In the genomic region with DNA sequence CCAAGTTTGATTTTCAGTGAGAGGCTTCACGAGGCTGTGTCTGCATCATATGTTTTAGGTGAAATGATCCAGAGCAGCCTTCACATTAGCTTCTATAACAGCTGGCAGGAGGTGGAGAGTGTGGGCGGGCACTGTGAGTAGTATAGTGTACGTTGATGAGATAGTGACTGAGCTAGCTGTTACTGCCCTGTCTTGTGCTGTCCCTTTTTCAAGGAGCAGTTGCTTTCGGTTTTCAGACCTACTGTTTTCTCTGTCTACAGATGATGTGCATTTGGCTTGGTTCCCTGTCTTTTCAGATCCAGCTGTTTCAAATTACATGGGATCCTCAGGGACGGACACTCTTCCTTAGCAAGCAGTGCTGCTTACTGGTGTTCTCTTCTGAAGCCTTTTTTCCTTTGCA, we compare ENCODE assay signal across 7 mouse cellular contexts. TPM values are rescaled to one million over a fixed set of nuclear protein-coding genes. Genes with fewer than 3 reads are reported as not detected.
DNase-seq lines count a peak whose midpoint lies in the region; ATAC-seq and TF ChIP-seq lines count a peak whose summit lies in the region.

No protein-coding gene starts in this region.

- no peak for TF ChIP-seq CTCF in liver, adult 2 months (IDR thresholded peaks at IDR 0.05; ENCODE audit: low read depth, low read length)
- TF ChIP-seq CTCF in olfactory bulb, adult 2 months (IDR thresholded peaks at IDR 0.05; ENCODE audit: insufficient read depth, low read depth, low read length), result no peak

- ATAC-seq in forebrain, embryonic 14.5 days, result no peak

- DNase-seq in testis, postnatal 14 days (ENCODE audit: low spot score), result peak; percentile 27
- no peak for DNase-seq in testis, postnatal 10 days (ENCODE audit: low spot score)
- DNase-seq in forebrain, embryonic 14.5 days (ENCODE audit: low spot score), result peak; percentile 37
- DNase-seq in heart, postnatal 36 days, result peak; percentile 24 to 44
- DNase-seq in liver, adult 2 months (ENCODE audit: extremely low read depth, low read depth, low spot score), result peak; percentile 34
- no peak for DNase-seq in urinary bladder, postnatal 4 days (ENCODE audit: low spot score in 2 of 2)

- no peak overlapping the region for H3K9ac ChIP-seq in forebrain, embryonic 14.5 days (ENCODE audit: low read length)
- H3K9ac ChIP-seq in liver, adult 2 months (ENCODE audit: low read depth, low read length), result no peak overlapping the region

- H3K4me3 ChIP-seq in forebrain, embryonic 14.5 days (ENCODE audit: low read depth, low read length), result no peak overlapping the region
- H3K4me3 ChIP-seq in liver, adult 2 months (ENCODE audit: insufficient read depth, low read depth, low read length), result no peak overlapping the region
- no peak overlapping the region for H3K4me3 ChIP-seq in olfactory bulb, adult 2 months (ENCODE audit: insufficient read depth, low read depth, low read length)

- peaks cover 39% of the 10 kb centered on the region; the same call in 1 of the 2 replicates for H3K79me2 ChIP-seq in liver, adult 2 months (ENCODE audit: control insufficient read depth, insufficient read depth, low read length)

- H3K9me3 ChIP-seq in forebrain, embryonic 14.5 days (replicated peaks; ENCODE audit: control insufficient read depth, low read length), result no peaks in the 10 kb centered on the region

- no peak overlapping the region for H3K4me2 ChIP-seq in forebrain, embryonic 14.5 days (ENCODE audit: low read length)

- H3K27ac ChIP-seq in forebrain, embryonic 14.5 days (ENCODE audit: low read depth, low read length), result peak overlapping the region; percentile 14; the same call in 1 of the 2 replicates
- no peak overlapping the region for H3K27ac ChIP-seq in liver, adult 2 months (replicated peaks; ENCODE audit: insufficient read depth, low read depth, low read length)
- H3K27ac ChIP-seq in olfactory bulb, adult 2 months (ENCODE audit: insufficient read depth, low read depth, low read length), result peak overlapping the region; percentile 67

- H3K4me1 ChIP-seq in forebrain, embryonic 14.5 days (ENCODE audit: control insufficient read depth, insufficient read depth, low read length), result peaks cover 11% of the 10 kb centered on the region
- peaks cover 2% of the 10 kb centered on the region; the same call in 1 of the 2 replicates for H3K4me1 ChIP-seq in liver, adult 2 months (ENCODE audit: control insufficient read depth, insufficient read depth, low read length)
- H3K4me1 ChIP-seq in olfactory bulb, adult 2 months (ENCODE audit: control insufficient read depth, insufficient read depth, low read length), result peaks cover 6% of the 10 kb centered on the region

- no peak for TF ChIP-seq POLR2A in liver, adult 2 months (IDR thresholded peaks at IDR 0.05; ENCODE audit: extremely low read depth, insufficient read depth, low read length)
- TF ChIP-seq POLR2A in olfactory bulb, adult 2 months (IDR thresholded peaks at IDR 0.05; ENCODE audit: insufficient read depth, low read depth, low read length), result no peak

- 0 out of 2 replicates have a peak, but pooled peaks cover 5% of the 10 kb centered on the region for H3K36me3 ChIP-seq in forebrain, embryonic 14.5 days (ENCODE audit: control insufficient read depth, insufficient read depth, low read length)
- H3K36me3 ChIP-seq in liver, adult 2 months (ENCODE audit: control insufficient read depth, insufficient read depth, low read length), result no peaks in the 10 kb centered on the region

- intact Hi-C loops in heart, postnatal 36 days (cut with DNase I), result no loop called here

- H3K27me3 ChIP-seq in forebrain, embryonic 14.5 days (replicated peaks; ENCODE audit: control insufficient read depth, insufficient read depth, low read length), result no peaks in the 10 kb centered on the region
- H3K27me3 ChIP-seq in liver, adult 2 months (ENCODE audit: control insufficient read depth, insufficient read depth, low read length), result no peaks in the 10 kb centered on the region

- WGBS in forebrain, embryonic 14.5 days, result 66% methylated on average over 5 of the region's 5 CpGs
- WGBS in liver, adult 2 months, result 37% methylated on average over 5 of the region's 5 CpGs
- 15% methylated on average over 5 of the region's 5 CpGs for WGBS in olfactory bulb, adult 2 months

RNA-seq across cellular contexts. Expression of a gene that starts 19.5 kb away (rescaled TPM):
- polyA plus RNA-seq in forebrain, embryonic 14.5 days (2014; fragmentation: Nextera tagmentation; extraction: Ambion mirVana), result 51.9 and 59.4 TPM in 2 replicates
- 10 to 100 TPM; 13.7 to 15.9 TPM for total RNA-seq in heart, postnatal 36 days (2021)
- 7.3 and 10.3 TPM in 2 replicates for total RNA-seq in liver, adult 2 months (2014; rRNA removed)
- polyA plus RNA-seq in liver, adult 2 months (2012; rRNA removed), result 4.3 and 4.6 TPM in 2 replicates
- polyA plus RNA-seq in olfactory bulb, adult 2 months (2012; ENCODE audit: insufficient read depth, insufficient read length, low replicate concordance, missing spikeins), result not detected in 2 replicates

RNA-seq across cellular contexts. Expression of a gene that starts 47.9 kb away (rescaled TPM):
- polyA plus RNA-seq in forebrain, embryonic 14.5 days (2014; fragmentation: Nextera tagmentation; extraction: Ambion mirVana), result 2.6 and 4.6 TPM in 2 replicates
- 10 to 100 TPM; 70.2 to 99.0 TPM for total RNA-seq in heart, postnatal 36 days (2021)
- 10.3 and 11.3 TPM in 2 replicates for total RNA-seq in liver, adult 2 months (2014; rRNA removed)
- polyA plus RNA-seq in liver, adult 2 months (2012; rRNA removed), result 21.4 and 24.7 TPM in 2 replicates
- polyA plus RNA-seq in olfactory bulb, adult 2 months (2012; ENCODE audit: insufficient read depth, insufficient read length, low replicate concordance, missing spikeins), result not detected in 2 replicates

Comparison
In these comparisons a context has a peak if more than half of its experiments do, and no peak if none do; other contexts are left out.
1. DNase-seq: peak in testis, postnatal 14 days (single experiment), forebrain, embryonic 14.5 days (single experiment), heart, postnatal 36 days (2 of 2) and liver, adult 2 months (single experiment); none in testis, postnatal 10 days (single experiment) and urinary bladder, postnatal 4 days (0 of 2).